Mouse (Mus musculus): Measurements from ENCODE around the gene Pck1.

Pck1 gene

DNA sequence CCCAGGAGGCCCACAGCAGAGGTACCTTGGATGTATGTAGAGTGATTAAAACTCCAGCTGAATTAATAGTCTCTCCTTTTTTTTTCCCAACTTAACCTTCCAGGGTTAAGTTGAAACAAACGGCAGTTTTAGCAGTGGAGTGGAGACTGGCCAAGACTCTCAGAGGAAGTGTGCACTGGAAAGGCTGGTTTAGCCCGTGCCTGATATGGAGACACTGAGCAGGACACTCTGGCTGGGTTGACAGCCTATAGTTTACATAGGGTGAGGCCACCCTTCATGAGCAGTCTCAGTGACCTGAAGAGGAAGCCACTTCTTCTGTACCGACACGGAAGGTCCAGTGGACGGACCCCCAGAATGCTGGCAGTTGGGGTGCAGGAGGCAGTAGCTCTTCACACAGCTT is 1.5 kb upstream of the Pck1 start:
- DNase-seq = no peak

DNA sequence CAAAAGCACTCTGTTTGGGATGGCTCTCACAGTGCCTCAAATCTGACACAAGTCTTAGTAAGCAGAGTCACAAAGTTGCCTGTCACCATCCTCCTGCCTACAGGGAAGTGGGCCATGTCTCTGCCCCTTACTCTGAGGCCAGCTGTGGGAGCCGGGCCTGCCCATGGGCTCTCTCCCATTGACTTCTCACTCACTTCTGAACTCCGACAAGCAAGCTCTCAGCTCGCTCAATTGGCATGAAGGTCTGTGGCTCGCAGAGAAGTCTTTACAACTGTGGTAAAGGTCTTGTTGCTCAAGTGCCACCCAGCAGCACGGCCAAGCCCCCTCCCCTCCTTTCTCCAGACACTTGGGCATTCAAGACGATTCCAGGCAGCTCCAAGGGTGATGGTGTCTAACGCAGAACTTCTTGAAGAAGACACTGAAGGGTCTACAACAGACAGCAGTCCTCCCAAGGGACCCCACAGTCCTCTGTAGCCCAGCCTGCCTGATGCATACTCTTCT is 1.0 kb upstream of the Pck1 start:
- no peak for DNase-seq

DNA sequence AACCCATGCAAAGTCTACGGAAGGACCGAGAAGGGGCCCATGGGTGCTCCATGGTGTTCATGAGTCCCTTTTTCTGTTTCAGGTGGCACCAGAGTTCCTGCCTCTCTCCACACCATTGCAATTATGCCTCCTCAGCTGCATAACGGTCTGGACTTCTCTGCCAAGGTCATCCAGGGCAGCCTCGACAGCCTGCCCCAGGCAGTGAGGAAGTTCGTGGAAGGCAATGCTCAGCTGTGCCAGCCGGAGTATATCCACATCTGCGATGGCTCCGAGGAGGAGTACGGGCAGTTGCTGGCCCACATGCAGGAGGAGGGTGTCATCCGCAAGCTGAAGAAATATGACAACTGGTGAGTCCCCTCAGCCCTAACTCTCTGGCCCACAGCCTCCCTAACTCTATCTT is 418 bp downstream of the Pck1 start:
- no peak for DNase-seq

DNA sequence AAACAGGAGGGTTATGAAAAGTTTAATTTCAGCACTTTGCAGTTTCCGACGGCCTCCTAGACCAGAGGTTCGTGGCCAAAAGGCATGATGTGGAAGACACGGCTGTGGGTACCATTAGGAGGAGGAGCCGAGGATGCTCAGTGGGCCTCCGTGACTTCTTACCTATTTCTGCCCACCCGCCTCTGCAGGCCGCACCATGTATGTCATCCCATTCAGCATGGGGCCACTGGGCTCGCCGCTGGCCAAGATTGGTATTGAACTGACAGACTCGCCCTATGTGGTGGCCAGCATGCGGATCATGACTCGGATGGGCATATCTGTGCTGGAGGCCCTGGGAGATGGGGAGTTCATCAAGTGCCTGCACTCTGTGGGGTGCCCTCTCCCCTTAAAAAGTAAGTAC is 1.7 kb downstream of the Pck1 start:
- DNase-seq = no peak

DNA sequence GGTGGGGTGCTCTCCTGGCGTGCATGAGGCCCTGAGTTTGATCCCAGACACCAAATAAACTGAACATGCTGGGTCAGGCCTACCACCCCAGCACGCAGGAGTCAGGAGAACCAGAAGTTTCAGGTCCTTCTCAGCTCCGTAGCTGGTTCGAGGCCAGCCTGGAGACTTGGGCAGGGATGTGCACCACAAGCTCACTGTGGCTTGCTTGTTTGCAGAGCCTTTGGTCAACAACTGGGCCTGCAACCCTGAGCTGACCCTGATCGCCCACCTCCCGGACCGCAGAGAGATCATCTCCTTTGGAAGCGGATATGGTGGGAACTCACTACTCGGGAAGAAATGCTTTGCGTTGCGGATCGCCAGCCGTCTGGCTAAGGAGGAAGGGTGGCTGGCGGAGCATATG is 2.1 kb downstream of the Pck1 start:
- DNase-seq = no peak

DNA sequence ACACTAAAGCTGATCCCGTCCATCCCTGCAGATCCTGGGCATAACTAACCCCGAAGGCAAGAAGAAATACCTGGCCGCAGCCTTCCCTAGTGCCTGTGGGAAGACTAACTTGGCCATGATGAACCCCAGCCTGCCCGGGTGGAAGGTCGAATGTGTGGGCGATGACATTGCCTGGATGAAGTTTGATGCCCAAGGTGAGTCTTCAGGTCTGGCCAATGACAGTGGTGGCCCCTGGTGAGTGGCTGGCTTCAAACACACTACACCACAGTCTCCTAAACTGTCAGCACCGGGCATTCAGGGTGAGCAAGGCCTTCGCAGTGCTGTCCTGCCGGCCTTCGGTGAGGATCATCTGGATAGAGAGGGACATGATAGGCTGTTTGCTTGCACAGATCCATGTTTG is 3.1 kb downstream of the Pck1 start:
- no peak for DNase-seq

DNA sequence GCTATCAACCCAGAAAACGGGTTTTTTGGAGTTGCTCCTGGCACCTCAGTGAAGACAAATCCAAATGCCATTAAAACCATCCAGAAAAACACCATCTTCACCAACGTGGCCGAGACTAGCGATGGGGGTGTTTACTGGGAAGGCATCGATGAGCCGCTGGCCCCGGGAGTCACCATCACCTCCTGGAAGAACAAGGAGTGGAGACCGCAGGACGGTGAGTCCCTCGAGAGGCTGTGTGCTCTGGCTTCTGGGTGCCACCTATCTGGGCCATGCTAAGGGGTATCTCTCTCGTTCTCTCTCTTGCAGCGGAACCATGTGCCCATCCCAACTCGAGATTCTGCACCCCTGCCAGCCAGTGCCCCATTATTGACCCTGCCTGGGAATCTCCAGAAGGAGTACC is 4.1 kb downstream of the Pck1 start:
- no peak for DNase-seq

DNA sequence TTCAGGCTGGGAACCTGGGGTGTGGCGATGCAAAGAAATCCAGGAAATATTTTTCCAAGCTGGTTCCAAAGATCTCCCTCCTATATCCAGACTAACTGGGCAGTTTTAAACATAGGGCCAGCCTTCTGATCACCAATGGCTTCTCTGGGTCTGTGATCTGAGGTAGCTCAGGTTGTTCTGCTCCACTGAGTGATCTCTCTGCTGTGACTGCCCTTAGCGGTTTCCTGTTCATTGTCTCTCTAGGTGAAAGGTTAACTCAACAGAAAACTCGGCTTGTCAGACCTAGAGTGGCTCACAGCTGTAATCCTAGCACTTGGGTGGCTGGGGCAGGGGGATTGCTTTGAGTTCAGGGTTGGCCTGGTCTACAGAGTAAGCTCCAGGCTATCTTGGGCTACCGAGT is 4.5 kb downstream of the Pck1 start:
- DNase-seq = no peak

DNA sequence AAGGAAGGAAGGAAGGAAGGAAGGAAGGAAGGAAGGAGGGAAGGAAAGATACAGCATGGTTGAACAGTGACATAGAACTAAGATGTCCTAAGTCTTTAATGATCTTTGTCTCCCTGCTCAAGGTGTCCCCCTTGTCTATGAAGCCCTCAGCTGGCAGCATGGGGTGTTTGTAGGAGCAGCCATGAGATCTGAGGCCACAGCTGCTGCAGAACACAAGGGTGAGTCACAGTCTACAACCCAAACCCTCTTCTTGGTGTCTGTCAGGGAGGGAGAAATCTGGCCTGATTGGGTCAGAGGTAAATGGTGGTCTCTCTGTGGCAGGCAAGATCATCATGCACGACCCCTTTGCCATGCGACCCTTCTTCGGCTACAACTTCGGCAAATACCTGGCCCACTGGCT is 5.0 kb downstream of the Pck1 start:
- DNase-seq = no peak

DNA sequence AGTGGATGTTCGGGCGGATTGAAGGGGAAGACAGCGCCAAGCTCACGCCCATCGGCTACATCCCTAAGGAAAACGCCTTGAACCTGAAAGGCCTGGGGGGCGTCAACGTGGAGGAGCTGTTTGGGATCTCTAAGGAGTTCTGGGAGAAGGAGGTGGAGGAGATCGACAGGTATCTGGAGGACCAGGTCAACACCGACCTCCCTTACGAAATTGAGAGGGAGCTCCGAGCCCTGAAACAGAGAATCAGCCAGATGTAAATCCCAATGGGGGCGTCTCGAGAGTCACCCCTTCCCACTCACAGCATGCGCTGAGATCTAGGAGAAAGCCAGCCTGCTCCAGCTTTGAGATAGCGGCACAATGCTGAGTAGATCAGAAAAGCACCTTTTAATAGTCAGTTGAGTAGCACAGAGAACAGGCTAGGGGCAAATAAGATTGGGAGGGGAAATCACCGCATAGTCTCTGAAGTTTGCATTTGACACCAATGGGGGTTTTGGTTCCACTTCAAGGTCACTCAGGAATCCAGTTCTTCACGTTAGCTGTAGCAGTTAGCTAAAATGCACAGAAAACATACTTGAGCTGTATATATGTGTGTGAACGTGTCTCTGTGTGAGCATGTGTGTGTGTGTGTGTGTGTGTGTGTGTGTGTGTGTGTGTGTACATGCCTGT is 5.7 kb downstream of the Pck1 start:
- DNase-seq = no peak

DNA sequence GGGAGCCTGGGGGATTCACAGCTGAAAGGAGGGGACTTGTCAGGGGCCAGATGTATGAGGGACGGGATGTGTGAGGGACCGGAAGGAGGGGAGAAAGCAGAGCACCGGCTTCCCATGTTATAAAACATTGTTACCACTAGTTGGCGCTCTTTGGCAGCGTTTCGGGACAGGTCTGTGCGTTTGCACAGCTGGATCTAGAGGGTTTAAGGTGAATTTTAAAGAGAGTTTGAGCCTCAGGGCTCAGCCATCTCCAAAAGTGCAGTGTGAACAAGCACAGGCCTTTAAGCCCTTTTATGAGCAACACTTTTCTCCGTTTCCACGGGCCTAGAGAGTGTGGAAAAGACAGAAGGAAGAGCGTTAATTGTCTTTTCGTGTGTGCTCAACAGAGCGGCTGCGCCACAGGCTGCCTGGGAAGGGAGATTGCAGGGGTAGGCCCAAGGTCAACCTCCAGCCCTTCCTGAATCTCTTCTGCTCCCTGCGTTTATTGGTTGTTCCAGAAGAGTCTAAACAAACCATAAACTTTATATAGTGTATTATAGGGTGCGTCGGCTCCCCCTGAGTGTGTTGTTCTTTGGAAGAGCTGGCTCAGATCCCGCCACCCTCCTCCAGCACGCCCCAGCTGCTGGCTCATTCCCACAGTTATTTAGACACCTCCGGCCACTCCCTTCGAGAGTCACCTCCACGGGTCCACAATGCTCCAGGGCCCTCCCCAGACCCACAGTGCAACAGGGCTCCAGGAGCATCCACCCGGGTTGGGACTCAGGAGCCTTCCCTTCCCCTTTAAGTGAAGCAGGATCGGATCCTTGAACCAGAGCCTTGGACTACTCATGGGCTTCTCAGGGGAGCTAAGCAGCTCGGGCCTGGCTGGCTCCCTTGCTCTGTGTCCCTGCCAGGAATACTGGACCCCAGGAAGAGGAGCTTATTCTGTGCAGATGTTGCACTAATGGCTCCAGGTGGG is 6.8 kb downstream of the Pck1 start:
- peak; percentile 84 to 90 for DNase-seq

DNA sequence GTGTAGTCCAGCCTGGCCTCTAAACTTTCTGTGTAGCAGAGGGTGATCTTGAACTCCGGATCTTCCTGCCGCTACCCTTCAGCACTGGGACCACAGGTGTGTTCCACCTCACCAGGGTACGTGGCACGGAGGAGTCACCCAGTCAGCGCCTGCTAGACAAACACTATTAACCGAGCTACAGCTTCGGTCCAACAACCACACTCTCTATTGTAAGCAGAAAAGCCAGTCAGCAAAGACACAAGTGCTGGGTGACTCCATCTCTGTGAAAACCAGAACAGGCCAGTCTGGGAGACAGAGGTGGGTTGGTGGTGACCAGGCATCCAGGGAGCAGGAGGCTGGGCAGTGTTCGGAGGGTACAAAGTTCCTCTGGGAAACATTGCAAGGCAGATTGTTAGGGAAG is 10.5 kb downstream of the Pck1 start:
- peak; percentile 65 to 87 for DNase-seq

DNA sequence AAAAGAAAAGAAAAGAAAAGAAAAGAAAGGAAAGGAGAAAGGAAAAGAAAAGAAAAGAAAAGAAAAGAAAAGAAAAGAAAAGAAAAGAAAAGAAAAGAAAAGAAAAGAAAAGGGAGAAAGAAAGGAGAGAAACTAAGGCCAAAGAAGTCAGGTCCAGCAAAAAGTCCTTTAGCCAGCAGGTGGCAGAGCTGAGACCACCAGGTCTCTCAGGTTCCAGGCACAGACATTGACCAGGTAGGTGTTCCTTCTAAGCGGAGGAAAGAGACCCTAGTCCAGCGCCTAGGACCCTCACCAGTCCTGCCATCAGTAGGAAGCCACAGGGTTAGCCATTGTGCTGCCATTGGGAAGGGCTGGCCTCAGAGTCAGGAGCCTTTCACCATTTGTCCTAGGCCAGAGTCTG is 11.5 kb downstream of the Pck1 start:
- peak; percentile 73 to 88 for DNase-seq

DNA sequence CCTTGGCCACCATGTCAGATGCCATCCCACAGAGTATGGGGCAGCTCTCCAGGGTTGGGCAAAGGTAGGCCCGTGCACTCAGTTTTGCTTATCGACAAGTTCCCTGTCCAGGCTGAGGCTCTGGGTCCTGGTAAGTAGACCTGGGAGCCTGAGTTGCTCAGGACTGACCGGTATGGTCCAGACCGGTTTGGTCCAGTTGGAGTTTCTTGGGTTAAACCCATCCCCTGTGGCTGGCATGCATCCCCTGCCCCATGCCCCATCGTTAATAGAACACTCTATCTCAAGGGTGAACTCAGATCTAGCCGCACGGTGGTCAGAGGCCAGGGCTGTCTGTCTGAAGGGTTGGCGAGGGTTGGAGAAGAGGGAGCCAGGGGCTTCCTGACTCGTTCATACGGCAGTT is 12.1 kb downstream of the Pck1 start:
- DNase-seq = peak; percentile 69 to 89

DNA sequence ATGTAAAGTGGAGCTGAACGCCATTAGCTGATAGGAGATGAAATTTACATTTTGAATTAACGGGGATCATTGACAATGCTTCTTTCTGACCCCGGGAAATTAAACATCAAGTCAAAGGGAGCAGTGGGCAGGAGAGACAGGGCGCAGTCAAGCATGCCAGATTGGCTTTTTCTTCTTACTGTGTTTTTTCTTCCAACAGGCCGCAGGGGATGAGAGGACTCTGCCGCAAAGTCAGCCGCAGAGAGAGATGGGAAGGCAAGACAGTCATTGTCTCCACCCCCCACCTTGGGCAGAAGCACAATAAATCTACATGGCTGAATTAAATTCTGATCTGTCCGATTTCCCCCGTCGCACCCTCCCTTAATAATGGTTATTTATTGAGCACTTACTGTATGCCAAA is 12.5 kb downstream of the Pck1 start:
- DNase-seq = no peak

DNA sequence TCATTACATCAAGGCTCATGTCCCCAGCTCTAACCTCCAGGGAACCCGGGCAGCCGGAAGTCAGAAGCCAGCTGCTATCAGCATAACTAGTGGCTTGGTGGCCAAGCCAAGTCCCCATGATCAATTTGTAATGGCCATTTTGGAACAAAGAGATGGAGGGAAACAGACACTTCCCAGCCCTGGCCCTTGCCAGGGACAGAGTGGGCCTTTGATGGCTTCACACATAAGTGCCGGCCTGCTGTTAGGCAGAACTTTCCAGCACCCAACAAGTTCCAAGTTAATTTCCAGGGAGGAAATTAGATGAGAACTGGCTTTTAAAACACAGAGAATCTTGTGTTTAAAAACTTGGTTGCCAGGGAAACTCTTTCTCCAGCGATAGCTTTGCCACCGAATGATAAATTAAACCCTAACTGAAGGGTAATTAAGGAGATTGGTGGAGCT is 15.6 kb downstream of the Pck1 start:
- DNase-seq = peak in 1 of 2 experiments; percentile 33

DNA sequence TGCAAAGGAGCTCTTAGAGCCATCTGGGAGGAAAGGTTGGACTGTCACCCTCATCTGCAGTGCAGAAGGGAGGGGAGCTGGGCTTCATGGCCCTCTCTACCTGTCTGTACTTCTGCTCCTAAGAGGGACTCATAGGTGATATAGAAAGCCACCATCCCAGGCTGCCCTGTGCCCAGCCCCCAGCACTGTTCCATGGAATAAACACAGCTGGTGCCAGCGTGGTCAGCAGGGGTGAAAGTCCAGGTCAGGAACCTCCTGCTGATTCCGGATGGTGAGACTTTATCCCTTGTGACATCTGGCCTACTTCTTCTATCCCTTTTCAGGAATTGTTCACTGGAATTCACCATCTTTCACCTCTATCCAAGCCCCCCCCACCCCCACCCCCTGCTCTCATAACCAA is 17.2 kb downstream of the Pck1 start:
- peak; percentile 90 to 91 for DNase-seq

DNA sequence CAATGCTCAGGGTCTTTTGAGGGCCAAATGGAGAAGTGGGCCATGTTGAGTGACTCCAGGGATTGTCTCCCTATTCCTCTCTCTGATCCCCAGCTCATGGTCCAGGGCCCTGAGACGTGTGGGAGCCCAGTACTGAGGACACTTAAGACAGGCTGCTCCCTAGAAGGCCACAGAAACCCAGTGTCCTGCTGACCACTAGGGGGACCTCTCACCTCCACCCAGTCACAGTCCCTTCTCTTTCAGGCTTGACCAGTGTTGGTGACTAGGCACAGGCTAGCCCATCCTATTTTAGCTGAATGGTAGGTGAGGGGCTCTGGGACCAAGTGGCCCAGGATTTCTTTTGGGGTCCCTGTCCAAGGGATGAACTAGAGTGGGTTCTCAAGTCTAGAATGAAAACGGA is 17.9 kb downstream of the Pck1 start:
- DNase-seq = peak; percentile 50 to 54

DNA sequence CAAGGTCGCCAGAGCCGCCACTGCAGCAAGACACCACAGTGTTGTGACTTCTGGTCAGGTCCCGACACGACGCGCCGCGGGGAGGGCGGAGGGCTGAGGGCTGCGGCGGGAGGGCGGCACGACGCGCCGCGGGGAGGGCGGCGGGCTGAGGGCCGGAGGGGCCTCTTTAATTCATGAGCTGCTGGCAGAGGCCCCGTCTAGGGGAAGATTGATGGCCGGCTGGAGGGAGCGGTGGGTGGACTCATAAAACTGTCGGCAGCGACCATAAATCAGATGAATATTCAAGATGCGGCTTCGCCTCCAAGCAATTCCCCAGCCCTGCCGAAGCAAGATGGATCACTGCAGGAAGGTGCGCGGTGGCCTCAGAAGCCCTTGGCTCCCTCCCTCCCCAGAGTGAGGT is 18.6 kb downstream of the Pck1 start:
- DNase-seq = peak; percentile 82 to 90

DNA sequence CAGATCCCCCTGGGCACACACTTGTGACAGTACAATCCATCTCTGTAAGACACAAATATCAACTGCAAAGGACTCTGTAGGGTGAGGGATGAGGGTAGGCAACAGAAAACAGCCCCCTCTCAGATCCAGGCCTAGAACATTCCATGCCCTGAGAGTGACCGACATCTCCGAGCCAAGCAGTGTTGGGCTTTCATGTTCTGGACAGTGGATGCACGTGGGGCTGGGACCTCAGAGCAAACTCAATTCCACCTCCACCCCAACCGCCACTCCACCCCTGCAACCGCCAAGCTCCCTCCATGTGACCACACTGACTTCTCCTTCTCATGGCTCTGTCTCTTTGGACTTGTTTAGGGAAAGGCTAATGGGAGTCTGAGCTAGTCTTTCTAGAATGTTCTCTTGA is 19.1 kb downstream of the Pck1 start:
- DNase-seq = peak in 1 of 2 experiments; percentile 35

DNA sequence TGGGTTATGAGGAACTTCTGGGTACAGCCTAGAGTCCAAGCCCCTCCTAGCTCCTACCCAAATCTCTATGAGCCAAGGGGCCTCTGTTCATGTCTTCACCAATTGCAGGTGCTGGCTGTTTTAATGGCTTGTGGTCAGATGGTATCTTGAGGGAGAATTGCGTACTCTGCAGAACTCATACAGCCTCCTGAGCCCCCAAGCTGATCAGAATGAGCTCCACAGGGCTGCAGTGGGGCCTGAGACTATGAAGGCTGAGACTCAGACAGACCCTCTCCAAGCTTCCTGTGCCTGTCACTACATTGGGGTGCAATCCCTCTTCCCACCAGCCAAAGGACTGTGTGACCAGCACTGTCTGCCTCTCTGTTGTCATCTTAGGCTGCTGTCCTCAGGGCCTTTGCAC is 19.5 kb downstream of the Pck1 start:
- no peak for DNase-seq

DNA sequence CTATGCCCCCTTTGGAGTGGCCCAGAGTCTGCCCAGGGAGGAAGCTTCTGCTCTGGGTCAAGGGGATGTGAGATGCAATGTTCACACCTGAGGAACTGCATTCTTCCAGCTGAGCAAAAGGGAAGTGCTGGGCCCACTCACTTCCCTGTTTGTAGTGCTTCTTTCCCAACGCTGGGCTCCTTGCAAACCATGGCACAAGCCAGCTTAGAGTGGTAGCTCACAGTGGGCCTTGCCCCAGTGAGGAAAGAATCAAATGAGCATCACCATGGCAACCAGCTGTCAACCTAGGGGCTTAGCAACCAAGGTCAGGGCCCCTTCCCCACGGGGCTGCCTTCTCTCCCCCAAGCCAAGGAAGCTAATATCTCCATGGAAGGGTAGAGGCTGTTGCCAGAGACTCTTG is 20.2 kb downstream of the Pck1 start:
- DNase-seq = peak in 1 of 2 experiments; percentile 10

DNA sequence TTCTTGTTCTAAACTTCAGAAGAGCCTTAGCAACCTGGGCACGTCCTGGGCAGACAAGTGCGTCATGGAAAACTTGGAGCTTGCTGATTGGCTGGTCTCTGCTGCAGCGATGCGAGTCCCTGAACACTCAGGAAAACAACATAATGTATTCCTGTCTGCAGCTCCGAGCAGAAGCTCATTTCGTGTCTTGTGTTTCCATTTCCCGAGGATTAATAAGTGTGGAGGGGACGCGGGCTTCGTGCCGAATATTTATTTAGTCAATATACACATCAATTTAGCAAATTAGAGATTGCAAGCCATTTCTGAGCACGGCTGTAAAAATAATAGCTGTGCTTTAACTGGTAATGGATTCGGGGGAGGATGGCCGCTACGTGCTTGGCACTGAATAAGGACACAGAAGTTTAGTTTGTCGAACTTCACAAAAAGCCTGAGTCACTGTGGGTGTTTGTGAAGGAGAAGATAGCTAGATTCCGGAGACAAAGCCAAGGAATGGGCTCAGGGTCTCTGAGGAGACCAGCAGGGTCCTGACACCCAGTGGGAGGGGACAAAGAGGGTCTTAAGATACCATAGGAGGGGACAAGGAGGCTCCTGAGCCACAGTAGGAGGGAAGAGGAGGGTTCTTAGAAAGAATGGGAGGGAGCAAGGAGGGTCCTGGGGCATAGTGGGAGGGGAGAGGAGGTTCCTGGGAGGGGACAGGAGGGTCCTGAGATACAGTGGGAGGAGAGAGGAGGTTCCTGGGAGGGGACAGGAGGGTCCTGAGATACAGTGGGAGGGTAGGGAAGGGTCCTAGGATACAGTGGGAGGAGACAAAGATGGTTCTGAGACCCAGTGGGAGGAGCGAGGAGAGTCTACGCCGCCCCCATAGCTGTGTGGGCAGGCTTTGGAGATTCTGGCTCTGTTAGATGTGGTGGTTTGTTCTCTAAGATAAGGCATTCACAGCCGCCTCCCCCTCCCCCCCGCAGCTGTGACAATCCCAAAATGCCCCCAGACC is 21.0 kb downstream of the Pck1 start:
- peak; percentile 80 to 93 for DNase-seq

Measured in kidney, postnatal 36 days (tissue).